Mouse (Mus musculus) testis, postnatal 14 days (tissue): ENCODE results near the gene Brca1.
"Not testable (repeated sequence)": the region's sequence is repeated elsewhere in the genome, so short reads cannot be mapped to it uniquely, and the experiment has no call there.

ENCODE experiments used
- DNase-seq: peaks from one replicate; pipeline ENCODE4 v3.0.0; 2021; ENCODE audit warnings: low spot score

The Brca1 gene

DNA sequence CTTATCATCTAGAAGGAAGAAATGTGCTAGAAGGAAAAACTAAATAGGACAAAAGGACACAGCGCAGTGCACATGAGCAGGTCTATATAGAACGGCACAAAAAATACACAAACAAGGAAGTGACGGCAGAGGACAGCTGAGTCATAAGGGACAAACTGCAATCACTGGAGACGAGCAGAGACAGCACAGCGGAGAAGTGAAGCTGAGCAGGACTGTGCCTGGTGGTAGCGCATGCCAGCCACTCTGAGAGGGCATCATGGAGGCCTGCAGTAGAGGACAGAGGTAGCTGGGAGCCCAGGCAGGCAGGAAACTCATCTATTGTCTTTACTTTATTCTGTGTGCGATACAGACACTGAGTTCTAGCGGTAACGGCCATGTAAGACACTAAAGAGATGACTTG, 8.2 kb downstream of the Brca1 start:
- DNase-seq, result no peak

DNA sequence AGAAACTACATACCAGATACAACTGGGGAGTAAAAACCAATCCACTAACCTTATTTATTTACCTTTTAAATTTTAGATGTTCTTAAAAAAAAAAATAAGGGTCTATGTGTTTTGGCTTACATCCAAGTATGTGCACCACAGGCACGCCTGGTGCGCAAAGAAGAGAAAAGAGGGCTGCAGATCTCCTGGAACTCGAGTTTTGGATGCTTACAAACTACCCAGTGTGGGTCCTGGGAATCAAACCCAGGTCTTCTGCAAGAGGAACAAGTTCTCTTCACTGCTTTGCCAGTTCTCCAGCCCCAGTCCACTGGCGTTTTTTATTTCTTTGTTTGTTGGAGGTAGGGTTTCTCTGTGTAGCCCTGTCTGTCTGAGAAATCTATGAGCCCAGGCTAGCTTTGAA, 25.1 kb downstream of the Brca1 start:
- no peak for DNase-seq

DNA sequence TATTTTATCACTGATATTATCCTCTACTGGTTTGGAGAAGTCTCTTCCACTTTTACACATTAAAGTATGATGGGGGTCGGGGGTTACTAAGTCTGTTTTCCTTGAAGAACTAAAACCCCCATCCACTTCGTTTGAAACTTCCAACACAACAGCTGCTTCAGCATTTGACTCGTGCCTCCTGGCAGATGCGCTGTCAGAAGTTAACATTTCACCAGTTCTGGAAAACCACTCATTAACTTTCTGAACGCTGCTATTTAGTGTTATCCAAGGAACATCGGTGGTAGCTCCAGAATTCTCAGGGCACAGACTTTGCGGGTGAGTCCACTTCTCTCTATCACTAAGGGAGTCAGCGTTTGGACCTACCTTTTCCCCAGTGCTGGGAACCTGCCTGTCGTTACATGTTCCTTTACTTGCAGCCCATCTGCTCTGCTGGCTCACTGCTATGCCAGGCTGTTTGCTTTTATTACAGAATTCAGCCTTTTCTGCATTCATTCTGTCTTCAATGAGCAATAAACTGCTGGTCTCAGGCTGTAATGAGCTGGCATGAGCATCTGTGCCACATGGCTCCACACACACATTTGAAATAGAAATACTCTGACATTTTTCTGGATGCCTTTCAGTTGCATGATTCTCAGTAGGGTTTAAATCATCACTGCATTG, 25.7 kb downstream of the Brca1 start:
- DNase-seq, result no peak

DNA sequence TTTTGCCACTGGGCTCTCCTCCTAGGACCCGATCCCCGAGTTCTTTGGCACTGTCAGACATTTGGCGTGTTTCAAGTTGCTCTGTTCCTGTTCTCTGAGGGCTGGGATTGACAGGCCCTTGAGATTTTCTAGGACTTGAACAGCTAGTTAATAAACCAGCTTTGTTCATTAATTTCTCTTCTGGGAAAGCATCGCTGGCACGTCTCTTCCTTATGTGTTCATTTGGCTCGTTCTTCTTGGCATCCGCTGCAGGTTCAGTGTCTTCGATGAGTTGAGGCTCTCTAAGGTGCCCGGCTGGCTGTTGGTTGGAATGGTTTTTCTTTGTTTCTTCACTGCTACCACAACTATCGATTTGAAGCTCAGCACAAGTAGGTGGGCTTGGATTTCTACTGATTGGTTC, 26.7 kb downstream of the Brca1 start:
- no peak for DNase-seq

DNA sequence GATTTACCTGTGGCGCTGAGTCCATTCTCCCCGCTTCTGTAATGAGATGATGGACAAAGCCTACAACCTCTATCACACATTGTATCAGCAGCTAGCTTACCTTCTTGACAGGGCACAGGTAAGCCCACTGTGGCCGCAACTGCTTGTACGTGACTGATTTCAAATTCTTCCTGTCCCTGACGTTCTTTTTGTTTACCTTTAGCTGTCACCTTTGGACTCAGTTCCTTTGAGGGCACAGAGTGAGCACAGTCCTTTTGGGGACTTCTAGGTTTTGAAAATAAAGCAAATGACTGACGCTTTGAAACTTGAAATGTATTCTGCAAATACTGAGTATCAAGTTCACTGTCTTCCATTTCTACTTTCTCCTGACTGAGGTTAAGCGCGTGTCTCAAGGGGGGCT, 27.3 kb downstream of the Brca1 start:
- DNase-seq, result no peak

DNA sequence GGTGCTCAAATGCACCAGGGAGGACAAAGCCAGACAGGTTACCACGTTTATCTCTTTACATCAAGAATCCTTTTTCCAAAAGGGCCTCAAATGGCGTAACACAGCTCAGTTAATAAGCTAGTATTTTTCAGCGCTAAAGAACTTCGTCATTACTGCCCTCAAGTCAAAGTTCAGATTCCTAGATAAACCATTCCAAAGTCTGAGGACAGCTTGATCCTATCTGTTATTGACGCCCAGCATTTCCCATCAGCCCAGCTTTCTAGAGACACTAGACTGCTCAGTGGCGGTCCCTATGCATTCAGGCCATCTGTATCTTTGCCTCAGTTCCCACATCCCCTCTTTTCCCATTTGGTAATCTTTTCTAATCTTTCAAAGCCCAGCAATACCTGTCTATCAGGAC, 32.4 kb downstream of the Brca1 start:
- no peak for DNase-seq

DNA sequence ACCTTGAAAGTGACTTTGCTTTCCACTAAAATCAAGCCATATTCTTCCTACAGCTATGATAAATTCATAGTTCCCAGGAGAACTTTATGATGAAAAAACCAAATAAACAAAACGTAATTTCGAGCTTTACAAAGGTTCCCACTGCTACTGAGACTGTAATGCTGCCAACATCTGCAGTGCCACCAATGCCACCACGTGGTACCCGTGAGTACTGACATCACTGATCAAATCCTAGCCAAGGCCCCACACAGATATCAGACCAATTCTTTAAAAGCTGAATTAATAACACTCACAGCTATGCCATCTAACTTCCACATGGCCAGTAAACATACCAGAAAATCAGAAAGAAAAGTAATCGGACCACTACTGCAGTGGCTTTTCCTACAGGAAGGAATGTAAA, 32.8 kb downstream of the Brca1 start:
- no peak for DNase-seq

DNA sequence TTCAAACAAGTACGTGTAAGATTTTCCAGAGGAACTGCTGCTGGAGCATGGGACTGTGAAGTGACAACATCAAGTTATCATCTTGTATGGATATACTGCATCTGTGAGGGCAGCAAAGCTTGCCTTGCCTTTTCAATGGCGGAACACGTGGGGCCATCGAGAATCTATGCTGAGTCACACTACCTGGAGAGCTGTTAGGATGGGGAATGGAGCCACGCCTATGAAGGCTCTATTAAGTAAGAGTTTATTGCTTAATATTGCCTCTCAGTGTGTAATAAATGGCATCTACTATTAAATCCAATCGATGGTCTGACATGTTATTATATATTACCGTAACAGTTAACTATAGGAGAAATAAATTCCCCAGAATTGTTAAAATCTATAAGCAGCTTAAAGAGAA, 44.7 kb downstream of the Brca1 start:
- DNase-seq, result no peak

DNA sequence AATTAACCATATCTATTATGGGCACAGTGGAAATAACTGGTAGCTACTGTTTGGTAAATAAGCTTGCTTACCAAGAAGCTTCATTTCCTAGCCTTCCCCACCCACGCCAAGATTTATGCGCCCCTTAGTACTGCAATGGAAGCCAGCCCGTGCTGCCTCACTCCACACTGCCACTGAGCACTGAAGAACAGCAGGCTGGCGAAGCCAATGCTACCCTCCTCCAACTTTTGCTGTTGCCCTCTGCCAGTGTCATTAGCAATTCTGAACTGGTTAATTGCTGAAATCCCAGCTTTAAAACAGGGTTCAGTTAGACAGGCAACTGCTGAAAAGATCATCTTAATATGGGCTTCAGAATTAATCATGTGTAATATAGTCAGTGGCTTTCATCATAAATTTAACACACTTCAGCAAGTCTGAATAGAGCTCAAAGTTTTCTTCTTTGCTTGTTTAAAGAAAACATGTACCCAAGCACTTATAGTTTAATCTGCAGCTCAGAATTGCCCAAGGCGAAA, 45.4 kb downstream of the Brca1 start:
- DNase-seq, result no peak

DNA sequence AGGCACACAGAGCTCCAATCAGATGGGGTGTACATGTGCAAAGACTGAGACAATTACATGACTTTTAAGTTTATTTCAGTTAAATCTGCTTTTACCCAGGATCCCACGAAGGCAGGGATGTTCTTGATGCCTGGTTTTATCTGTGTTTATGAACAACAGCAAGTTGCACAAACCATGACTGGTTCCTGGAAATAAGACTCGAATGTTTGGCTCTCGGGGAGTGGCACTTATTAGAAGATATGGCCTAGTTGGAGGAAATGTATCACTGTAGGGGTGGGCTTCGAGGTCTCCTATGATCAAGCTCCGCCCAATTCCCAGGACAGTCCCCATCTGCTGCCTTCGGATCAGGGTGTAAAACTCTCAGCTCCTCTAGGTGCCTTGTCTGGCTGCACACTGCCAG, 65.6 kb downstream of the Brca1 start:
- DNase-seq, result no peak

DNA sequence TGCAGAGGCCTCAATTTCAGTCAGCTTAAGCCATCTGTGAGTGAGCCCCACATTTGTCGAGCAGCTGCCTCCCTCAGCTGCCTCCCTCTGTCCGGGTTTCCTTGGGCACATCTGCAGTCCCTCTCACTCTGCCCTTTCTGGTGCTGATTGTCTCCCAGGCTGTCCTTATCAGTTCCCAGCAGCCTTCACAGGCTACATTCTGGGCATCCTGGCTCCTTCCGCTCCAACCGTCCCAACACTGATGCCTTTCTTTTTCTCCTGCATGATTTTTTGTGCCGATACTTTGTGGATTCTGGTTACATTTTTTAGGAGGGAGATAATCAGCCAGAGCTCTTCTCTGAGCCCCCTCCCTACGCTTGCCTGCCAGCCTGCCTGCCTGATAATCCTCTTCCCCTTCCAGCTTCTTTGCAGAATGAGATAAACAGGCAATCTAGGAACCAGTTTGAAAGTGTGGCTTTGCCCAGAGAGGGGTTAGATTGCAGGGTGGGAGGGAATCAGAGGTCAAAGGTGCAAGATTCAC, 66.2 kb downstream of the Brca1 start:
- peak; percentile 69 for DNase-seq

DNA sequence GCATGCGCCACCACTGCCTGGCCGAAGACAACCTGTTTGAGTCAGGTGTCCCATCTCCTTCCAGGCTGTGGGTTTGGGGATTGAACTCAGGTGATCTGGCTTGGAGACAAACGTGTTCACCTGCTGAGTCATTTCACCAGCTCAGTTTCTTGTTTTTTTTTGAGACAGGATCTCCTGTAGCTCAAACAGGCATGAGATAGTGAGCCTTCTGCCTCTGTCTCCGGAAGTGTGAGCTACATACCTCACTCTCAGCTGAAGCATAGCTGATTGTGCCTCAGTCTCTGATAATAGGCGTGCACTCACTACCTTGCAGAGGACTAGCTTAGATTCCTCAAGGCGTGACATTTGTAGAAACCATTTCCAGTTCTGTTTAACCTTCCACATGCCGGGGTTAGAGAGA, 66.9 kb downstream of the Brca1 start:
- DNase-seq, result no peak

DNA sequence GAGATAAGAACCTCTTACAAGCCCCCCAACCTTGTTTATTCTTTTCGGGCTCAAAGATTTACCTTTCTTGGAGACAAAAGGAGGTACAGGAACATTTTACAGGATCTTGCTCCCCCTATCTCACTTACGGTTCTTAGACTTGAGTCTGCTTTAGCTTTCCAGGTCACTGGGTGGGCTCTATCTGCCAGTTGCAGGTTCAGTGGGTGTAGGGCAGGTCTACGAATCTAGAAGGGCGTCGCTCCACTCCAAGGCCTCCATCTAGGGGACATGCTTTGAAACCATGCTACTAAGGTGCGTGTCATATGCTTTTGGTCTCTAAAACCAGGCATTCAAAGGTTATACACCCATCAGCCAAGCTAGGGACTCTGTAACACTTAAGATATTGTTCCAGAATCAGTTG, 67.5 kb downstream of the Brca1 start:
- no peak for DNase-seq

DNA sequence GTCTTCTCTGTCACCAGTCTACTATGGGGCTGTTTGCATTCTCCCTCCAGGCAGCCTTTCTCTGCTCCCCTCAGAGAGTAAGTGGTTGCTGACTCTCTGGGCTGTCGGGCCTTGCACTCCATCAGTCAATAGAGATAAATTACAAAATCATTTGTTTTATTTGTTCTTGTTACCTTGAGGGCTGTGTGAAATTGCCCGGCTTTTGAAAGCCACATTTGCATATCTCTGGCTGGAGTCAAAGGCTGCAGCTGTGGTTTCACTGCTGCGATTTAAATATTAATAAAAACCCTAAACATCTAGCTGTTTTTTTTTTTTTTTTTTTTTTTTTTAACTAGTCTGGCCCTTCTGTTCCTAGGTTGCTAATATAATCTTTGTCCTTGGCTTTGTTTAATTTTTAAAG, 68.0 kb downstream of the Brca1 start:
- no peak for DNase-seq

DNA sequence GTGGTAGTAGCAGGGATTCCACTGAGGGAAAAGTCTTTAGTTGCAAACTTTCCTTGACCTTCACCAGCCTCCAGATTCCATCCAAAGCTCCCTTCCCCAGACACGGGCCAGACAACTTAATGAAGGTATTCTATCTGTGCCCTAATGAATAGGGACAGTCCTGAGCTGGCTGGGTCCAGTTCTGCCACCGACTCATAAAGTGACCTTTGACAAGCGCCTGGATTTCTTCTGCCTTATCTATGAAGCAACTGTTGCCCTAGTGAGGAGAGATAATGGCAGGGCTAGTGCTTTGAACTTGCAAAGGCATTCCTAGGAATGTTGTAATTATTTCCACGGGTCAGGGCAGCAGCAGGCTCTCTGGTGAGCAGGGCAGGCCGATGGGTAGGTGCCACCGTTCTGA, 70.8 kb downstream of the Brca1 start:
- DNase-seq, result no peak

DNA sequence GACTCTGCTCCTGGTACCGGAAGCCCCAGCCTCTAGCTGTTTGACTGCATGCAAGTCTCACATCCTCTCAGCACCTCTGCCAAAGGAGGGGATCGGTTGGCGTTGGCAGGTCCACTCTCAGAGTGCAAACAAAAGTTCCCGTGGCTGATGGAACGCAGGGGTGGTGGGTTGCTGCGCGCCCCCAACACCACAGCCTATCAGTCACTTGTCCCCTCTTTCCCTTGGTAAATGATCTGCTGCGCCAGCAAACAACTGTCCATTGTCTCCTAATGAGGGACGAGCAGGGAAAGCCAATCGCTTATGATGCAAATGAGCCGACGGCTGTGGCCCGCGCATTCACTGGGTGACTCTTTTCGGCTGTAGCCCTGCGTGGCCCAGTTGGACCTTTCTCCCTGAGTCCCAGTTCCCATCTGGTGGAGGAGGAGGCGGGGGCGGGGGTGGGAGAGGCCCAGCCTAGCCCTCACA, 72.6 kb downstream of the Brca1 start:
- DNase-seq, result no peak

DNA sequence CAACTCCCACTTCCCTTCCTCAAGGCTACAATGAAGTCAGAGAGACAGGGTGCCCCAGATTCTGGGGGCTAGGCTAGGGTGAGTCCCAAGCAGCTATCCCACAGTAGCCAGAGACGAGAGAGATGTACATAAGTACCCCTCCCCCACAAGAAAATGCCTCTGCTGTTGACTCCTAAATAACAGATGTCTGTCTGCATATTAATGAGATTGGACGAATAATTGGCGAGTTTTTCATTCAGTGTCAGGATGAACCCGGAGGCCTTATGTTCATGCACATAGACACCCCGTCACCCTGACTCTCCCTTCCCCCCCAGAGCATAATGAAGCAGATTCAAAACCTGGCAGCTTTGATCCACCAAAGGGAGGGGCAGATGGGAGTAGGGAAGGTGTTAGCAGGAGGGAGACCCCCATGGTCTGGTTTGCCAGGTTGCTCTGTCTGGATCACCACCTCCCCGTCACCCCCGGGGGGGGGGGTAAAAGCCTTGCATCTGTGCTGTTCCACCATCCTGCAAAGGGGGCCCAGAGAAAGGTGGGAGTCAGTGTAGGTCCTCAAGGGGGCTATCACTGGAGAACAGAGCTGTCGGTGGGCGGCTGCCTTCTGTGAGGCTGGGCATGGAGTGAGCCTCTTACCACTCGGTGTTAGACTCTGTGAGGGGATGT, 74.1 kb downstream of the Brca1 start:
- no peak for DNase-seq

DNA sequence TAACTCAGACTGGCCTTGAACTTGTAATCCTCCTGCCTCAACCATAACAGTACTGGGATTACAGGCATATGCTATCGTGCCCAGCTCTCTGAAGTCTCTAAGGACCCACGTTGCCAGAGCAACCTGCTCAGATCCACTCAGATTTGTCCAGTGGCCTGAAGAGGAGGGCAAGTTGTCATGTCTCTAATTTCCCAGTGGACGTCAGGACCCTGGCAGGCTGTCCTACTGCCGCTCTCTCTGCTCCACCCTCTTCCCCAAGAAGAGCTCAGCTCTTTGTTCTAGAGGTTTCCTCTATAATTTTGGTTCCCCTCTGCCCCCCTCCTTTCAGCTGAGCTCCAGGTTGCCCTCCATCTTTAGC, 74.6 kb downstream of the Brca1 start:
- no peak for DNase-seq

DNA sequence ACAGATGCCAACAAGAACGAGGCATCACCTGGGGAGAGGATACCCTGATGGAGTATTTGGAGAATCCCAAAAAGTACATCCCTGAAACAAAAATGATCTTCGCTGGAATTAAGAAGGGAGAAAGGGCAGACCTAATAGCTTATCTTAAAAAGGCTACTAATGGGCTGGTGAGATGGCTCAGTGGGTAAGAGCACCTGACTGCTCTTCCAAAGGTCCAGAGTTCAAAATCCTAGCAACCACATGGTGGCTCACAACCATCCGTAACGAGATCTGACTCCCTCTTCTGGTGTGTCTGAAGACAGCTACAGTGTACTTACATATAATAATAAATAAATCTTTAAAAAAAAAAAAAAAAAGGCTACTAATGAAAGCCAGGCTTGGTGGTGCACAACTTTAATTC, 75.4 kb downstream of the Brca1 start:
- not testable (repeated sequence) for DNase-seq

DNA sequence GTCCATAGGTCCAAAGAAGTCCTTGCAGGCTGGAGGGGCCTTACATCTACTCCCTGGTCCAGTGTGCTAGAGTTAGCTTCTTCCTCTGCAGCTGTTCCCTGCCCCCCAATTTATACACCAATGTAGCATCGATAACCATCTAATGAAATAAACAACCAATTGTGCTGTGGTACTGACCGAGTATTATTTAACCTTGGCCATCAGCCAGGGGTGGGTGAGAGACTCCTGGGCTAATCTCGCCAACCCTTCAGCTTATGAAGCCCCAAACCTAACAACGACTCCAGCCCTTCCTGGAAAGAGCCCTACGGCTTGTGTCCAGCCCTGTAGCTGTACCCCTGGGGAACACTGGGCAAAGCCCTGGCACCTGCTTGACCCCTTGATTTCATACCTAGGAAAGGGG, 77.5 kb downstream of the Brca1 start:
- DNase-seq, result no peak

DNA sequence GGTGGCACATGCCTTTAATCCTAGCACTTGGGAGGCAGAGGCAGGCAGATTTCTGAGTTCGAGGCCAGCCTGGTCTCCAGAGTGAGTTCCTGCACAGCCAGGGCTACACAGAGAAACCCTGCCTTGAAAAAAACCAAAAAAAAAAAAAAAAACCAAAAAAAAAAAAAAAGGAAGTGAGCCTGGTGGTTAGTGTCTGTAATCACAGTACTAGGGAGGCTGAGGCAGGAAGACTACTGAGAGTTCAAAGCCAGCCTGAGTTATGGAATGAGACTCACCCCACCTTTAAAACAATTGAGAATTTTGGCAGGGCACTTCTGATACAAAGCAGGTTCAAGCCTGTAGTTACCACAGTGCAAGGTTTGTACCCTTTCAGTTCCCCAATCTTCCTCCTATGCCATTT, 78.1 kb downstream of the Brca1 start:
- DNase-seq, result not testable (repeated sequence)

DNA sequence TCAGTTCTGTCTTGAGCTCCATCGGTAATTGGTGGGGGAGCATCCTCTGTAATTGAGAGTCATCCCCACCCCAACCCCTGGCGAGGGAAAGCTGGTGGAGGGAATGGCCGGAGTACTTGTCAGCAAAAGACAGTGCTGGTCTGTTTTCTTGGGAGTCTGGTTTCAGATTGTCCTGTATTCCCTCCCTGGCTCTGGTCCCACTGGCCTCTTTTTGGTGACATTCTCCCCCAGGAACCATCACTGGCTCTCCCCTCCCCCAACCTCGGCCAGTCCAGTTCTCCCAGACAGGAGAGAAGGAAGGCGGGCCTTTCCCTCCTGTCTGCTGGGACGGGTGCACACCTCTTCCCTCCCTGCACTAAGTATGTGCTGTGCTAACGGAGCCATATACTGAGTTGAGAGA, 79.4 kb downstream of the Brca1 start:
- no peak for DNase-seq

DNA sequence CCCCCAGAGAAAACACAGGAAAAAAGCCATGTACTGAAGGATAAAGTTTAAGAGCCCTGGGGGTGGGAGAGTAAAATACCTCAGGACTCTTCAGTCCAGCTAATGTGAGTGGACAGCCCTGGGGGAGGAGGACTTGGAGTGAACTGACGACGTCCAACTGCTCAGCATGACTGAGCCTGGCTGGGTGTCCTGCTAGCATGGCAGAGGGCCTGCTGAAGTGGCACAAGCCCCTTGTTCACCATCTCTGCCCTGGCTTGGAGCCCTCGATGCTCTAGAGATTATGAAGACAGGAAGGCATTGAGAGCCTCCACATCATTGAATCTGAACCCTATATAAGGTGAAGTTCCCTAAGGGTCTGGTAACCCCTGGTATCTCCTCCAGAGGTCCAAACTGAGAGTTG, 79.8 kb downstream of the Brca1 start:
- no peak for DNase-seq

DNA sequence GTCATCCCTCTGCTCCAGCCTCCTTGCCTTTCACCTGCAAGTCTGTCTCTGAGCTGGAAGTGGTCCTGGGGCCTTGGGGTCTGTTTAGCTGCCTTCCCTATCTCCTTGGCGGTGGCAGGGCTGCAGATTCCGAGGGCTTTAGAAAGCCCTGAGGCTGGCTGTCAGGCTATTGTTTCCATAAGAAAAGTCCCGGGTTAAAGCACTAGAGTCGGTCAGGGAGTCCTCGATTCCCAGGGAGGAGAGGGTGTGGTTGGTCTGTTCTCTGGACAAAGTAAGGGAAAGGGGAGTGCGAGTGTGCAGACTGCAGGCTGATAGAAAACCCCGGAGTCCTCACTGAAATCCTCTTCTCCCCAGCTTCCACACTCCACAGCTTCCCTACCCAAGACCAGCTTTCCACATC, 81.5 kb downstream of the Brca1 start:
- no peak for DNase-seq
